Mouse (Mus musculus) heart, adult 2 months (tissue): ENCODE data around the gene 2810408A11Rik.

ENCODE experiments used
- CTCF ChIP-seq: fragments of 200-600 bp; IDR thresholded peaks from 2 replicates; pipeline ENCODE4 v1.8.1; 2022; ENCODE audit warnings: antibody characterized with exemption, mild to moderate bottlenecking, moderate library complexity
- EP300 ChIP-seq: fragments of 200-500 bp; IDR thresholded peaks from 2 replicates; pipeline ENCODE4 v1.6.1; 2011; ENCODE audit warnings: low read depth, low read length, control low read depth; ENCODE audit not compliant: insufficient read depth
- POLR2A ChIP-seq: fragments of 200-500 bp; IDR thresholded peaks from 2 replicates; pipeline ENCODE4 v1.6.1; 2011; ENCODE audit warnings: mild to moderate bottlenecking, low read depth, low read length, control low read depth; ENCODE audit not compliant: insufficient read depth

DNA sequence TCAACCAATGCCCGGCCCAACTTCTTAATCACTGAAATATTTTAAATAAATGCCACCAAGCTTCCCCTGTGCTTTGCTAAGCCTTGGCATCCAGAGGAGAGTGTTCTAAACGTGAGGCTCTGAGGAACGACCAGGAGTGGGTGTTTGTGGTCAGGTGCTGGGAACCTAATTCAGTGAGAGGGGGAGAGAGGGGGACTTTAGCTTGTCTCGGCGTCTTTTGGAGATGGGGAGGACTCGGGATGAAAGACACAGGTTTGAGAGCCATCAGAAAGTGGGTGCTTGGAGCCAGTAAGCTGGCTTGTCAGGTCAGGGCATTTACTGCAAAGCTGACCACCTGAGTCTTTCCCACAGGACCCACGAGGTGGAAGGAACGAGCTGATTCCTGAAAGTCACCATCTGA is 31.0 kb upstream of the 2810408A11Rik start:
- TF ChIP-seq POLR2A (no peak), CTCF (no peak), EP300 (no peak)
